Mouse (Mus musculus): ENCODE measurements around the gene Pak4.
"Not testable (repeated sequence)": the region's sequence is repeated elsewhere in the genome, so short reads cannot be mapped to it uniquely, and the experiment has no call there.

Pak4 gene

GRCm38 (mm10) chr7:28510405-28510974 lies 87.5 kb downstream of the Pak4 start, which contains the start of gene Ifnl2:
Ifnl2 (minus strand) TSS chr7:28510455.
- DNase-seq (ENCODE audit: low read depth in 2 of 2, low spot score in 2 of 2): not testable (repeated sequence)

- DNase-seq (ENCODE audit: low read depth in 2 of 2, low spot score in 2 of 2): not testable (repeated sequence)
Measured at GRCm38 (mm10) chr7:28509121-28509520, 88.9 kb downstream of the Pak4 start.
